Mouse (Mus musculus) neural tube, embryonic 12.5 days (tissue): ENCODE data around the gene Gnat3. TPM values are rescaled to one million over a fixed set of nuclear protein-coding genes. Genes with fewer than 3 reads are reported as not detected.

Experiments used
- ATAC-seq: fragments of 200-750 bp; cut with Nextera tagmentation; 2 replicates; pipeline ENCODE4 v1.8.0; 2017; ENCODE audit warnings: low read depth, mild to moderate bottlenecking, moderate TSS enrichment, moderate library complexity; ENCODE audit not compliant: low FRiP score
- H3K27ac ChIP-seq: fragments of 300-500 bp; sonication (generic); 2 replicates; pipeline ENCODE4 v1.5.1; 2016
- H3K27me3 ChIP-seq: fragments of 300-500 bp; sonication (generic); replicated peaks from 2 replicates; pipeline ENCODE4 v1.6.1; 2016; ENCODE audit warnings: mild to moderate bottlenecking
- H3K36me3 ChIP-seq: fragments of 300-500 bp; sonication (generic); 2 replicates; pipeline ENCODE4 v1.6.1; 2016; ENCODE audit warnings: mild to moderate bottlenecking
- H3K4me1 ChIP-seq: fragments of 300-500 bp; sonication (generic); 2 replicates; pipeline ENCODE4 v1.6.1; 2016
- H3K4me2 ChIP-seq: fragments of 300-500 bp; sonication (generic); replicated peaks from 2 replicates; pipeline ENCODE4 v1.6.1; 2016; ENCODE audit warnings: mild to moderate bottlenecking
- H3K4me3 ChIP-seq: fragments of 300-500 bp; sonication (generic); 2 replicates; pipeline ENCODE4 v1.5.1; 2016
- H3K9ac ChIP-seq: fragments of 300-500 bp; sonication (generic); 2 replicates; pipeline ENCODE4 v1.6.1; 2016; ENCODE audit warnings: mild to moderate bottlenecking
- H3K9me3 ChIP-seq: fragments of 300-500 bp; sonication (generic); 2 replicates; pipeline ENCODE4 v1.6.1; 2016; ENCODE audit warnings: mild to moderate bottlenecking
- WGBS: fragments of 180-500 bp; shearing (Covaris S2); methylation state at CpG from one replicate; pipeline ENCODE4 v1.1.7; 2016; 5-methylcytosine and 5-hydroxymethylcytosine counted together
- polyA plus RNA-seq: library from polyadenylated mRNA; unstranded; fragments of >200 nt; fragmentation: Nextera tagmentation; extraction: Ambion mirVana; gene quantifications from 2 replicates; pipeline ENCODE4 v1.2.1, GENCODE M21; 2016

The Gnat3 gene
- polyA plus RNA-seq, 1 experiment from 2014 or later = 2.8 TPM

GRCm38 (mm10) chr5:18013196-18013595 is 50.8 kb downstream of the Gnat3 start:
- no peak for ATAC-seq
- no peaks in the 10 kb centered on the region for H3K4me1 ChIP-seq
- 73% methylated on average over 2 of the region's 2 CpGs for WGBS
- H3K9me3 ChIP-seq = no peaks in the 10 kb centered on the region
- no peak overlapping the region for H3K9ac ChIP-seq
- no peak overlapping the region for H3K4me3 ChIP-seq
- H3K4me2 ChIP-seq = no peak overlapping the region
- H3K27ac ChIP-seq = no peak overlapping the region
- no peaks in the 10 kb centered on the region for H3K27me3 ChIP-seq
- no peaks in the 10 kb centered on the region for H3K36me3 ChIP-seq

GRCm38 (mm10) chr5:18014209-18014829 is 52.0 kb downstream of the Gnat3 start:
- Histone ChIP-seq H3K9me3 (no peaks in the 10 kb centered on the region), H3K36me3 (no peaks in the 10 kb centered on the region), H3K27ac (no peak overlapping the region), H3K4me1 (no peaks in the 10 kb centered on the region), H3K27me3 (no peaks in the 10 kb centered on the region), H3K4me3 (no peak overlapping the region), H3K4me2 (no peak overlapping the region), H3K9ac (no peak overlapping the region)
- ATAC-seq = no peak
- WGBS = 92% methylated on average over 4 of the region's 4 CpGs

- 0 out of 2 replicates have a peak, but pooled peaks cover 5% of the 10 kb centered on the region for H3K27me3 ChIP-seq
- no peaks in the 10 kb centered on the region for H3K36me3 ChIP-seq
- ATAC-seq = no peak
- H3K4me2 ChIP-seq = no peak overlapping the region
- no peak overlapping the region for H3K27ac ChIP-seq
- H3K9me3 ChIP-seq = no peaks in the 10 kb centered on the region
- no peaks in the 10 kb centered on the region for H3K4me1 ChIP-seq
- H3K4me3 ChIP-seq = no peak overlapping the region
- H3K9ac ChIP-seq = no peak overlapping the region
These were observed 61.0 kb downstream of the Gnat3 start for GRCm38 (mm10) chr5:18023347-18023746.

- no peak overlapping the region for H3K9ac ChIP-seq
- no peak overlapping the region for H3K27ac ChIP-seq
- H3K9me3 ChIP-seq = no peaks in the 10 kb centered on the region
- no peaks in the 10 kb centered on the region for H3K36me3 ChIP-seq
- no peaks in the 10 kb centered on the region for H3K4me1 ChIP-seq
- WGBS = 88% methylated on average over 3 of the region's 3 CpGs
- H3K4me2 ChIP-seq = no peak overlapping the region
- H3K27me3 ChIP-seq = 0 out of 2 replicates have a peak, but pooled peaks cover 3% of the 10 kb centered on the region
- H3K4me3 ChIP-seq = no peak overlapping the region
- no peak for ATAC-seq
These were observed 65.2 kb downstream of the Gnat3 start for GRCm38 (mm10) chr5:18027531-18027930.

- 85% methylated on average over 14 of the region's 14 CpGs for WGBS
- Histone ChIP-seq H3K36me3 (no peaks in the 10 kb centered on the region), H3K9me3 (no peaks in the 10 kb centered on the region), H3K9ac (no peak overlapping the region), H3K27me3 (no peaks in the 10 kb centered on the region), H3K27ac (no peak overlapping the region), H3K4me3 (no peak overlapping the region), H3K4me2 (no peak overlapping the region), H3K4me1 (no peaks in the 10 kb centered on the region)
- no peak for ATAC-seq
These were observed 73.7 kb downstream of the Gnat3 start for GRCm38 (mm10) chr5:18035848-18036638.

GRCm38 (mm10) chr5:18043022-18043421 is 80.7 kb downstream of the Gnat3 start:
- Histone ChIP-seq H3K36me3 (no peaks in the 10 kb centered on the region), H3K4me1 (no peaks in the 10 kb centered on the region), H3K27ac (no peak overlapping the region), H3K9ac (no peak overlapping the region), H3K4me2 (no peak overlapping the region), H3K4me3 (no peak overlapping the region), H3K27me3 (no peaks in the 10 kb centered on the region), H3K9me3 (no peaks in the 10 kb centered on the region)
- WGBS = 6% methylated on average over 2 of the region's 2 CpGs
- ATAC-seq = peak; percentile 61; the same call in 1 of the 2 replicates

GRCm38 (mm10) chr5:18048841-18049240 is 86.5 kb downstream of the Gnat3 start:
- 88% methylated on average over 1 of the region's 1 CpGs for WGBS
- H3K4me3 ChIP-seq = no peak overlapping the region
- H3K4me2 ChIP-seq = no peak overlapping the region
- no peak overlapping the region for H3K27ac ChIP-seq
- no peaks in the 10 kb centered on the region for H3K9me3 ChIP-seq
- H3K36me3 ChIP-seq = no peaks in the 10 kb centered on the region
- no peak overlapping the region for H3K9ac ChIP-seq
- H3K27me3 ChIP-seq = no peaks in the 10 kb centered on the region
- no peak for ATAC-seq
- H3K4me1 ChIP-seq = no peaks in the 10 kb centered on the region

GRCm38 (mm10) chr5:18055323-18055722 is 93.0 kb downstream of the Gnat3 start:
- WGBS = 57% methylated on average over 2 of the region's 2 CpGs
- no peaks in the 10 kb centered on the region for H3K27me3 ChIP-seq
- no peak overlapping the region for H3K4me3 ChIP-seq
- no peak overlapping the region for H3K9ac ChIP-seq
- H3K36me3 ChIP-seq = no peaks in the 10 kb centered on the region
- H3K4me2 ChIP-seq = no peak overlapping the region
- H3K9me3 ChIP-seq = no peaks in the 10 kb centered on the region
- peak; percentile 58; the same call in 1 of the 2 replicates for ATAC-seq
- H3K27ac ChIP-seq = no peak overlapping the region
- no peaks in the 10 kb centered on the region for H3K4me1 ChIP-seq

Other genes starting within 250 kb of the Gnat3 start
- 2.9 and 3.2 TPM in 2 replicates for gene Cd36, start 73.7 kb upstream of the Gnat3 start, polyA plus RNA-seq